Mouse (Mus musculus) CH12.LX (cell line): Measurements from ENCODE around the gene Rbak. TPM values are rescaled to one million over a fixed set of nuclear protein-coding genes. Genes with fewer than 3 reads are reported as not detected.

Source experiments
- DNase-seq: peaks from one replicate; pipeline ENCODE4 v3.0.0-alpha.2; 2013; ENCODE audit errors: extremely low read depth
- H3K27ac ChIP-seq: 2 replicates; pipeline ENCODE4 v1.5.1; 2012; ENCODE audit warnings: low read depth, mild to moderate bottlenecking, control low read depth, moderate library complexity; ENCODE audit not compliant: insufficient read depth
- H3K27me3 ChIP-seq: replicated peaks from 2 replicates; pipeline ENCODE3; 2012; ENCODE audit warnings: inconsistent platforms
- H3K36me3 ChIP-seq, 2 experiments: replicated peaks in 1 of 2; 2 replicates each; pipeline versions ENCODE3 to v1.6.1; 2012; ENCODE audit warnings: inconsistent platforms in 1 of 2, low read length in 1 of 2, mild to moderate bottlenecking in 1 of 2, mixed read lengths in 1 of 2, moderate library complexity in 1 of 2; ENCODE audit not compliant: control insufficient read depth in 1 of 2, insufficient read depth in 1 of 2
- H3K4me1 ChIP-seq, 2 experiments: 2 replicates each; pipeline ENCODE4 v1.6.1; 2012; ENCODE audit warnings: inconsistent platforms in 1 of 2, moderate library complexity in 1 of 2; ENCODE audit not compliant: insufficient read depth in 2 of 2, control insufficient read depth in 1 of 2
- H3K4me2 ChIP-seq: 2 replicates; pipeline ENCODE4 v1.6.1; 2012; ENCODE audit warnings: low read depth, mild to moderate bottlenecking, control low read depth; ENCODE audit not compliant: poor library complexity, insufficient read depth, severe bottlenecking
- H3K4me3 ChIP-seq, 3 experiments: fragments of 150-350 bp in 1 of 3; sonication (generic) in 1 of 3; replicated peaks in 1 of 3; 2 replicates each; pipeline versions ENCODE3 to v1.5.1; 2011 to 2012; ENCODE audit warnings: low read depth in 2 of 3, low read length in 2 of 3, mild to moderate bottlenecking in 2 of 3, moderate library complexity in 2 of 3, control low read depth in 1 of 3, improper control_type of control experiment in 1 of 3, inconsistent platforms in 1 of 3, mixed read lengths in 1 of 3; ENCODE audit not compliant: poor library complexity in 1 of 3
- H3K79me2 ChIP-seq: replicated peaks from 2 replicates; pipeline ENCODE4 v1.6.1; 2012; ENCODE audit warnings: mild to moderate bottlenecking, moderate library complexity; ENCODE audit not compliant: control insufficient read depth, poor library complexity, insufficient read depth, severe bottlenecking; ENCODE audit errors: extremely low read depth
- H3K9ac ChIP-seq: 2 replicates; pipeline ENCODE4 v1.6.1; 2012; ENCODE audit warnings: low read depth, mild to moderate bottlenecking, control low read depth, moderate library complexity; ENCODE audit not compliant: insufficient read depth
- H3K9me3 ChIP-seq: replicated peaks from 2 replicates; pipeline ENCODE3; 2012; ENCODE audit warnings: low read length, inconsistent platforms, mixed read lengths
- BHLHE40 ChIP-seq: IDR thresholded peaks from 2 replicates; pipeline ENCODE4 v1.6.1; 2011; ENCODE audit warnings: mild to moderate bottlenecking, low read depth, low read length, improper control_type of control experiment
- CHD2 ChIP-seq: IDR thresholded peaks from 2 replicates; pipeline ENCODE4 v1.6.1; 2011; ENCODE audit warnings: low read length, improper control_type of control experiment
- CTCF ChIP-seq, 2 experiments: IDR thresholded peaks in 1 of 2; conservative IDR thresholded peaks in 1 of 2; 2 replicates each; pipeline ENCODE4 v1.5.1; 2011 to 2012; ENCODE audit warnings: low read depth in 2 of 2, low read length in 2 of 2, improper control_type of control experiment in 1 of 2, inconsistent platforms in 1 of 2, mild to moderate bottlenecking in 1 of 2, moderate library complexity in 1 of 2
- E2F4 ChIP-seq: IDR thresholded peaks from 2 replicates; pipeline ENCODE4 v1.6.1; 2011; ENCODE audit warnings: low read depth, low read length, improper control_type of control experiment; ENCODE audit not compliant: insufficient replicate concordance
- EP300 ChIP-seq: IDR thresholded peaks from 2 replicates; pipeline ENCODE4 v1.6.1; 2011; ENCODE audit warnings: low read length, improper control_type of control experiment
- GABPA ChIP-seq: IDR thresholded peaks from 2 replicates; pipeline ENCODE4 v1.6.1; 2012; ENCODE audit warnings: low read depth, low read length, improper control_type of control experiment, inconsistent platforms; ENCODE audit not compliant: insufficient replicate concordance
- MAFK ChIP-seq: IDR thresholded peaks from 2 replicates; pipeline ENCODE4 v1.6.1; 2011; ENCODE audit warnings: low read length, improper control_type of control experiment; ENCODE audit not compliant: insufficient replicate concordance
- MAX ChIP-seq: IDR thresholded peaks from 2 replicates; pipeline ENCODE4 v1.6.1; 2011; ENCODE audit warnings: low read length, improper control_type of control experiment
- MEF2A ChIP-seq: IDR thresholded peaks from 2 replicates; pipeline ENCODE4 v1.6.1; 2014; ENCODE audit warnings: low read depth, mild to moderate bottlenecking, inconsistent platforms, low read length, improper control_type of control experiment, borderline replicate concordance
- MXI1 ChIP-seq: IDR thresholded peaks from 2 replicates; pipeline ENCODE4 v1.6.1; 2011; ENCODE audit warnings: mild to moderate bottlenecking, low read depth, low read length, improper control_type of control experiment
- POLR2AphosphoS2 ChIP-seq: IDR thresholded peaks from 2 replicates; pipeline ENCODE4 v1.6.1; 2011; ENCODE audit warnings: low read depth, low read length, improper control_type of control experiment
- RAD21 ChIP-seq: IDR thresholded peaks from 2 replicates; pipeline ENCODE4 v1.6.1; 2011; ENCODE audit warnings: low read depth, mild to moderate bottlenecking, low read length, improper control_type of control experiment, moderate library complexity
- RCOR1 ChIP-seq: conservative IDR thresholded peaks from 2 replicates; pipeline ENCODE4 v1.6.1; 2012; ENCODE audit warnings: low read depth, mild to moderate bottlenecking, inconsistent platforms, low read length, improper control_type of control experiment
- SIN3A ChIP-seq: IDR thresholded peaks from 2 replicates; pipeline ENCODE4 v1.6.1; 2012; ENCODE audit warnings: low read length, improper control_type of control experiment, inconsistent platforms
- SMC3 ChIP-seq: IDR thresholded peaks from 2 replicates; pipeline ENCODE4 v1.6.1; 2011; ENCODE audit warnings: low read depth, low read length, improper control_type of control experiment
- TBP ChIP-seq: conservative IDR thresholded peaks from 2 replicates; pipeline ENCODE4 v1.6.1; 2011; ENCODE audit warnings: low read depth, low read length, improper control_type of control experiment
- TCF12 ChIP-seq: IDR thresholded peaks from 2 replicates; pipeline ENCODE4 v1.6.1; 2014; ENCODE audit warnings: low read depth, mild to moderate bottlenecking, inconsistent platforms, low read length, improper control_type of control experiment
- USF1 ChIP-seq: IDR thresholded peaks from 2 replicates; pipeline ENCODE4 v1.6.1; 2014; ENCODE audit warnings: low read depth, mild to moderate bottlenecking, inconsistent platforms, low read length, improper control_type of control experiment
- USF2 ChIP-seq: conservative IDR thresholded peaks from 2 replicates; pipeline ENCODE4 v1.6.1; 2011; ENCODE audit warnings: low read depth, low read length, improper control_type of control experiment
- ZC3H11A ChIP-seq: IDR thresholded peaks from 2 replicates; pipeline ENCODE4 v1.6.1; 2012; ENCODE audit warnings: low read depth, mild to moderate bottlenecking, inconsistent platforms, low read length, improper control_type of control experiment
- ZKSCAN1 ChIP-seq: IDR thresholded peaks from 2 replicates; pipeline ENCODE4 v1.6.1; 2012; ENCODE audit warnings: low read depth, inconsistent platforms, low read length, improper control_type of control experiment, borderline replicate concordance
- ZNF384 ChIP-seq: IDR thresholded peaks from 2 replicates; pipeline ENCODE4 v1.6.1; 2012; ENCODE audit warnings: low read depth, low read length, improper control_type of control experiment, inconsistent platforms
- dilution Hi-C: fragments of 300-500 bp; cut with MboI; formaldehyde crosslinking; loops from 2 replicates; pipeline ENCODE4 v1.14.3; 2020; ENCODE audit warnings: low sequenced_read_pairs; ENCODE audit not compliant: extremely low pct_unique_long_range_greater_than_20kb, extremely low pct_ligation_motif_present
- in situ Hi-C: fragments of 300-500 bp; cut with MboI; formaldehyde crosslinking; loops from 3 replicates; pipeline ENCODE4 v1.14.3; 2019; ENCODE audit warnings: low sequenced_read_pairs, low pct_ligation_motif_present, low pct_unique_long_range_greater_than_20kb, mixed read lengths
- polyA plus RNA-seq: library from polyadenylated mRNA; unstranded; fragments of >175 nt; gene quantifications from 2 replicates; pipeline ENCODE4 v1.2.1, GENCODE M21; 2012; ENCODE audit warnings: low read depth; ENCODE audit not compliant: insufficient read length
- total RNA-seq, 2 experiments: library from RNA; depleted of rRNA; stranded (reverse); fragments of 300-350 nt in 1 of 2; fragments of >200 nt in 1 of 2; gene quantifications; 2 replicates each; pipeline ENCODE4 v1.2.3; 2012 to 2014

Gene Rbak
- total and polyA plus RNA-seq, 3 experiments = 3.8 to 6.1 (median 4.9) TPM

DNA sequence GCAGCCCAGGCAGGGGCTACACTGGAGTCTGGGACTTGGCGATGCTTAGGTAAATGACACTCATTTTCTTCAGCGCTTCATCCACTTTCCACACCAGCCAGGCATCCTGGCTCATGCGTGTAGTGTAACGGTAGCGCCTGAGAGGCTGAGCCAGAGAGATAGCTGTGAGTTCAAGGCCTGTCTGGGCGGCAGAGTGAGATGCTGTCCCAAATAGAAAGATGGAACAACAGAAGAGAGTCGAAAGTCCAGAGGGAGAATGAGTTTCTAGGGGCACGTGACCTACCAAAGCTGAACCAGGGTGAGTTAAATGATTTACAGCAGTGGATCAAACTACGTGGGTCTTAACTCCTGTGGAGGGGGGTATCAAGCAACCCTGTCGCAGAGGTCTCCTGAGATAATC, 26.8 kb downstream of the Rbak start:
- in situ Hi-C loops = no loop called here

DNA sequence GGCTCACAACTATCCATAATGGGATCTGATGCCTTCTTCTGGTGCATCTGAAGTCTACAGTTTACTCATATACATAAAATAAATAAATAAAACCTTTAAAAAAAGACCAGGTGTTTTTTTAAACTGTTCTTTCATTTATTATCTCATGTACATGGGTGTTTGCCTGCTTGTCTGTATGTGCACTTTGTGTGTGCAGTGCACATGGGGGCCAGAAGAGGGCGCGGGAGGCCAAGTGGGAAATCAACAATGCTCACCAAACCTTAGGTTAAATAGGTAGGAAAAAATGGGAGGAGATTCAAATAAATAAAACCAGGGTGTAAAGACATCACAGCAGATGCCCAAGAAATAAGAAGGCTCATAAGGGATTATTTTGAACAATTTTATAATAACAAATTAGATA, 30.5 kb downstream of the Rbak start:
- no peak for TF ChIP-seq BHLHE40
- TF ChIP-seq E2F4 = no peak
- no peak for TF ChIP-seq ZNF384
- no peak for TF ChIP-seq CHD2
- no peak for TF ChIP-seq TBP
- no peak for TF ChIP-seq SMC3
- TF ChIP-seq RAD21 = no peak
- no peak for TF ChIP-seq MAFK
- TF ChIP-seq POLR2AphosphoS2 = no peak
- TF ChIP-seq MXI1 = no peak
- TF ChIP-seq USF1 = no peak
- no peak for TF ChIP-seq USF2
- no peak for TF ChIP-seq ZKSCAN1
- TF ChIP-seq SIN3A = no peak
- no peak for TF ChIP-seq RCOR1
- TF ChIP-seq MAX = no peak
- no peak for TF ChIP-seq EP300
- TF ChIP-seq MEF2A = no peak
- TF ChIP-seq, all 38 proteins: peak for 0
- Histone ChIP-seq H3K79me2 (no peaks in the 10 kb centered on the region), H3K27me3 (peaks cover 15% of the 10 kb centered on the region), H3K4me2 (no peak overlapping the region), H3K4me3 (no peak overlapping the region), H3K27ac (no peak overlapping the region), H3K9me3 (peaks cover 10% of the 10 kb centered on the region), H3K4me1 (no peaks in the 10 kb centered on the region; a peak in 1 of 4 replicates), H3K36me3 (no peaks in the 10 kb centered on the region), H3K9ac (no peak overlapping the region)
- no peak for DNase-seq
- dilution Hi-C loops = no loop called here
- in situ Hi-C loops = no loop called here

More for the DNA sequence above, 26.8 kb downstream of the Rbak start:
- TF ChIP-seq GABPA (no peak), ZC3H11A (no peak), TCF12 (no peak), CTCF (conservative IDR thresholded peaks at IDR 0.05 in 1 of 2, IDR thresholded peaks at IDR 0.05 in 1 of 2; ENCODE audit: low read depth in 2 of 2, low read length in 2 of 2) (no peak)
- TF ChIP-seq, all 38 proteins: peak for 0
- peaks cover 3% of the 10 kb centered on the region for H3K27me3 ChIP-seq
- dilution Hi-C loops = no loop called here
- no peak for DNase-seq
- peaks cover 0 to 4% of the 10 kb centered on the region in 2 experiments; a peak in 1 of 4 replicates for H3K4me1 ChIP-seq
- H3K4me3 ChIP-seq = no peak overlapping the region
- no peak overlapping the region for H3K27ac ChIP-seq
- H3K9ac ChIP-seq = no peak overlapping the region
- H3K4me2 ChIP-seq = no peak overlapping the region
- no peaks in the 10 kb centered on the region for H3K36me3 ChIP-seq
- no peaks in the 10 kb centered on the region for H3K79me2 ChIP-seq
- H3K9me3 ChIP-seq = peaks cover 10% of the 10 kb centered on the region
